Mouse (Mus musculus): ENCODE measurements around the gene Noxa1. TPM values are rescaled to one million over a fixed set of nuclear protein-coding genes. Genes with fewer than 3 reads are reported as not detected.

Noxa1 gene
- total RNA-seq (2021) = not detected
- long read RNA-seq, experiment 1 = 0 reads
- long read RNA-seq, experiment 2 = 0 reads

GRCm38 (mm10) chr2:25095109-25095850 is at the start of gene Noxa1:
Noxa1 (minus strand) TSS chr2:25095149.
- TF ChIP-seq CTCF (IDR thresholded peaks at IDR 0.05) = no peak
- Histone ChIP-seq H3K27ac (no peak within 1 kb of the TSS), H3K4me3 (no peak within 1 kb of the TSS)
- no peak for DNase-seq
- intact Hi-C loops (cut with DNase I) = no loop called here

- no peak for DNase-seq
- no peak for TF ChIP-seq CTCF (IDR thresholded peaks at IDR 0.05)
- intact Hi-C loops (cut with DNase I) = no loop called here
- Histone ChIP-seq H3K27ac (peak overlapping the region; percentile 28; the same call in 1 of the 2 replicates), H3K4me3 (no peak overlapping the region)
These were observed 47.0 kb upstream of the Noxa1 start for GRCm38 (mm10) chr2:25141921-25142320.

GRCm38 (mm10) chr2:25141185-25141584 is 46.2 kb upstream of the Noxa1 start:
- intact Hi-C loops (cut with DNase I) = no loop called here
- TF ChIP-seq CTCF (IDR thresholded peaks at IDR 0.05) = peak; percentile 55
- Histone ChIP-seq H3K4me3 (no peak overlapping the region), H3K27ac (peak overlapping the region; percentile 24; the same call in 1 of the 2 replicates)
- DNase-seq = no peak

- DNase-seq = no peak
- no peak for TF ChIP-seq CTCF (IDR thresholded peaks at IDR 0.05)
- Histone ChIP-seq H3K4me3 (no peak overlapping the region), H3K27ac (no peak overlapping the region)
- intact Hi-C loops (cut with DNase I) = no loop called here
These were observed 42.9 kb upstream of the Noxa1 start for GRCm38 (mm10) chr2:25137832-25138231.

- TF ChIP-seq CTCF (IDR thresholded peaks at IDR 0.05) = no peak
- no peak for DNase-seq
- no peak overlapping the region for H3K4me3 ChIP-seq
- no peak overlapping the region for H3K27ac ChIP-seq
- intact Hi-C loops (cut with DNase I) = no loop called here
These were observed 36.7 kb upstream of the Noxa1 start for GRCm38 (mm10) chr2:25131601-25132000.

GRCm38 (mm10) chr2:25128072-25128471 is 33.1 kb upstream of the Noxa1 start:
- intact Hi-C loops (cut with DNase I) = loop anchor here (5.0 to 10.0 kb wide), 3 partner anchors 127 to 197 kb away; partner anchors contain the start of gene Tmem203
- peak; percentile 71 for DNase-seq
- Histone ChIP-seq H3K27ac (peak overlapping the region; percentile 75), H3K4me3 (peak overlapping the region; percentile 39)
- TF ChIP-seq CTCF (IDR thresholded peaks at IDR 0.05) = no peak

GRCm38 (mm10) chr2:25127206-25127605 is 32.3 kb upstream of the Noxa1 start:
- TF ChIP-seq CTCF (IDR thresholded peaks at IDR 0.05) = peak; percentile 93
- H3K27ac ChIP-seq = peak overlapping the region; percentile 75
- H3K4me3 ChIP-seq = no peak overlapping the region
- intact Hi-C loops (cut with DNase I) = loop anchor here (1.0 to 10.0 kb wide), 5 partner anchors 30 to 198 kb away; partner anchors contain the start of gene Tmem203
- peak; percentile 84 for DNase-seq

- intact Hi-C loops (cut with DNase I) = loop anchor here (1.0 to 10.0 kb wide), 5 partner anchors 31 to 198 kb away; partner anchors contain the start of gene Tmem203
- peak overlapping the region; percentile 1; the same call in 1 of the 2 replicates for H3K27ac ChIP-seq
- no peak overlapping the region for H3K4me3 ChIP-seq
- no peak for TF ChIP-seq CTCF (IDR thresholded peaks at IDR 0.05)
- no peak for DNase-seq
These were observed 31.4 kb upstream of the Noxa1 start for GRCm38 (mm10) chr2:25126011-25127010.

GRCm38 (mm10) chr2:25125146-25125545 is 30.2 kb upstream of the Noxa1 start:
- DNase-seq = no peak
- intact Hi-C loops (cut with DNase I) = loop anchor here (5.0 to 10.0 kb wide), 3 partner anchors 130 to 200 kb away; partner anchors contain the start of gene Tmem203
- Histone ChIP-seq H3K4me3 (no peak overlapping the region), H3K27ac (no peak overlapping the region)
- TF ChIP-seq CTCF (IDR thresholded peaks at IDR 0.05) = no peak

- Histone ChIP-seq H3K4me3 (no peak overlapping the region), H3K27ac (no peak overlapping the region)
- TF ChIP-seq CTCF (IDR thresholded peaks at IDR 0.05) = no peak
- intact Hi-C loops (cut with DNase I) = loop anchor here (10.0 kb wide), 2 partner anchors 130 to 200 kb away; partner anchors contain the start of gene Tmem203
- DNase-seq = no peak
These were observed 29.5 kb upstream of the Noxa1 start for GRCm38 (mm10) chr2:25124411-25124810.

- intact Hi-C loops (cut with DNase I) = loop anchor here (10.0 kb wide), 2 partner anchors 131 to 201 kb away; partner anchors contain the start of gene Tmem203
These were observed 28.6 kb upstream of the Noxa1 start for GRCm38 (mm10) chr2:25123527-25123926.

GRCm38 (mm10) chr2:25122666-25123065 is 27.7 kb upstream of the Noxa1 start:
- no peak for TF ChIP-seq CTCF (IDR thresholded peaks at IDR 0.05)
- Histone ChIP-seq H3K4me3 (no peak overlapping the region), H3K27ac (no peak overlapping the region)
- intact Hi-C loops (cut with DNase I) = loop anchor here (10.0 kb wide), 2 partner anchors 132 to 202 kb away; partner anchors contain the start of gene Tmem203
- DNase-seq = no peak

More at GRCm38 (mm10) chr2:25123527-25123926, 28.6 kb upstream of the Noxa1 start:
- no peak overlapping the region for H3K4me3 ChIP-seq
- DNase-seq = no peak
- no peak overlapping the region for H3K27ac ChIP-seq
- TF ChIP-seq CTCF (IDR thresholded peaks at IDR 0.05) = no peak

All from gastrocnemius, adult 2 months (tissue).